Mouse (Mus musculus): ENCODE data around the gene Plcl2. TPM values are rescaled to one million over a fixed set of nuclear protein-coding genes. Genes with fewer than 3 reads are reported as not detected.

Plcl2 gene
- 10 to 100 TPM; 75.0 to 76.0 TPM for total RNA-seq (2021)
- long read RNA-seq, experiment 1, full-length matches to known transcripts = 72 of 93 reads
- long read RNA-seq, experiment 1, partial matches to known transcripts = 5 of 93 reads
- long read RNA-seq, experiment 1, other reads (novel, unspliced or antisense) = 16 of 93 reads
- long read RNA-seq, experiment 2, full-length matches to known transcripts = 51 of 76 reads
- long read RNA-seq, experiment 2, partial matches to known transcripts = 6 of 76 reads
- long read RNA-seq, experiment 2, other reads (novel, unspliced or antisense) = 19 of 76 reads

DNA sequence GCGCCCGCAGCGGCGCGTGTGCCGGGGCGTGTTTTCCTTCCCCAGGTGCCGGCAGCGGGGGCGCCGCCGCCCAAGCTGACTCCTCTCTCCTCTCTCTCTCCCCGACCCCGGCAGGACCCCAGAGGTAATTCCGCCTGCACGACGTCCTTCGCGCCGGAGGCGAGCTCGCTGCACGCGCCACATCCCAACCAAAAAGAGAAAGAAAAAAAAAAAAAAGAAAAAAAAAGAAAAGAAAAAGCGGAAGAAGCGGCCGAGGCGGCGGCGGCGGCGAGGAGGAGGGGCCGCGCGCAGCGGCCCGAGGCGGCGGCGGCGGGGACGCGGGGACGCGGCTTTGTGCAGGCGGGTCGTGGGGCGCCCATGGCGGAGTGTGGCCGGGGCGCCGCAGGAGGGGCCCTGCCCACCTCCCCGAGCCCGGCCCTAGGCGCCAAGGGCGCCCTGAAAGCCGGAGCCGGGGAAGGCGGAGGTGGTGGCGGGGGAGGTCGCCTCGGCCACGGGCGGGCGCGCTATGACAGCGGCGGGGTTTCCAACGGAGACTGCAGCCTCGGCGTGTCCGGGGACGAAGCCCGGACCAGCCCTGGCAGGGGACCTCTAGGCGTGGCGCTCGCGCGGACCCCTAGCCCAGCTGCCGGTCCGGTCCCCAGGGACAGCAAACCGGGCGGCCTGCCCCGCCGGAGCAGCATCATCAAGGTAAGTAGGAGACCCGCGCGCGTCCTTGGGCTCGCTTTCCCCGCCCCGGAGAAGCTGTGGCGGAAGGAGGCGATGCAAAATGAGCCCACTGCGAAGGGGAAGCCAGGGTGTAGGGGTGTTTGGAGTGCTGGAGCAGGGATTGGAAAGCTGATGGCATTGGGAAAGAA, at the start of gene Plcl2:
Plcl2 (plus strand) TSS at position 153 of the 854 bp plus-strand sequence.
- intact Hi-C loops (cut with DNase I) = loop anchor here (1.0 to 10.0 kb wide), 5 partner anchors 102 to 285 kb away; no protein-coding TSS in a partner anchor

DNA sequence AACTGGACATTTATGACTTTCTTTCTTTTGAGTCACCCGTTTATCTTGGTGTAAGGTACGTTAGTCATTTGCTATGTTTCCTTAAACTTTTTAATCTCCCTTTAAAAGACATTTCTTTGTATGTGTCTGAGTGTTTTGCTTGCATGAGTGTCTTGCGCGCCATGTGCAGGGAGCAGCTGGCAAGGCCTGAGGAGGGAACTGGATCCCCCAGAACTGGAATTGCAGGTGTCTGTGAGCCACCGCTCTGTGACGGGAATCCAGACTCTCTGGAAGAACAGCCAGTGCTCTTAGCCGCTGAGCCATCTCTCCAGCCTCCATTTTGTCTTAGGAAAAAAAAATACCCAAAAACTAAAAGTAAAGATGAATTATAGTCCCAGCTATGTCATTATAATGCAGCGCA, 48.9 kb upstream of the Plcl2 start:
- intact Hi-C loops (cut with DNase I) = no loop called here
- no peak for DNase-seq (ENCODE audit: low spot score in 2 of 2)

More for the DNA sequence above, at the start of gene Plcl2:
- DNase-seq (ENCODE audit: low spot score in 2 of 2) = peak; percentile 33 to 43

DNA sequence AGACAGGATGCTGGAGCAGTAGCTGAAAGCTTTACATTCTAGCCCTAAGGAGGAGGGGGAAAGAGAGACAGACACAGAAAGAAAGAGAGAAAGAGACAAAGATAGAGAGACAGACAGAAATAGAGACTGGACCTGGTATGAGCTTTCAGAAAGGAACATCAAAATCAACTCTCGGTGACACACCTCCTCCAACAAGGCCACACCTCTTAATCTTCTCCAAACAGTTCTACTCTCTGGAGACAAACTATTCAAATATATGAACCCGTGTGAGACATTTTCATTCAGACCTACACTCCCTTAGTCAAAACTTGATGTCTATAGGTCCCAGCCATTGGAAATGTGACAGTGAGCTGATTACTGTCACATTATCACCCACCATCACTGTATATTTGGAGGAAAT, 41.8 kb upstream of the Plcl2 start:
- intact Hi-C loops (cut with DNase I) = no loop called here
- DNase-seq (ENCODE audit: low spot score in 2 of 2) = no peak

DNA sequence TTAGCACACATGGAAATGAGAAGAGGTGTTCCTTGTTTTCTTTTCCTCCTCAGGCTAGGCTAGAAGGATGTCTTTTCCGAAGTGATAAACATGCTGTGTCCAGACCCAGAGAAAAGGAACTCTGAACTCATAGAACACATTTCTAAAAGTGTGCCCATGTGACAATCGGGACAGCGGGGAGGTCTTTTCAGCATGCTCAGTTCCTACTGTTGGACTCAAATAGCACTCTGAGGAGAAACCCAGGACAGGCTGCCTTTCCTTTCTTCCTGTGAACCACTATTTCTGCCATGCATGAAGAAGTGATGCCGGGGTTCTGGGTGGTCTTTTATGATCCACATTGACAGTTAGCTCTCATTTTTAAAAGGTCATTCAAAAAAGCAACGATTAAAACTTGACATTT, 40.1 kb upstream of the Plcl2 start:
- intact Hi-C loops (cut with DNase I) = no loop called here
- DNase-seq (ENCODE audit: low spot score in 2 of 2) = no peak

DNA sequence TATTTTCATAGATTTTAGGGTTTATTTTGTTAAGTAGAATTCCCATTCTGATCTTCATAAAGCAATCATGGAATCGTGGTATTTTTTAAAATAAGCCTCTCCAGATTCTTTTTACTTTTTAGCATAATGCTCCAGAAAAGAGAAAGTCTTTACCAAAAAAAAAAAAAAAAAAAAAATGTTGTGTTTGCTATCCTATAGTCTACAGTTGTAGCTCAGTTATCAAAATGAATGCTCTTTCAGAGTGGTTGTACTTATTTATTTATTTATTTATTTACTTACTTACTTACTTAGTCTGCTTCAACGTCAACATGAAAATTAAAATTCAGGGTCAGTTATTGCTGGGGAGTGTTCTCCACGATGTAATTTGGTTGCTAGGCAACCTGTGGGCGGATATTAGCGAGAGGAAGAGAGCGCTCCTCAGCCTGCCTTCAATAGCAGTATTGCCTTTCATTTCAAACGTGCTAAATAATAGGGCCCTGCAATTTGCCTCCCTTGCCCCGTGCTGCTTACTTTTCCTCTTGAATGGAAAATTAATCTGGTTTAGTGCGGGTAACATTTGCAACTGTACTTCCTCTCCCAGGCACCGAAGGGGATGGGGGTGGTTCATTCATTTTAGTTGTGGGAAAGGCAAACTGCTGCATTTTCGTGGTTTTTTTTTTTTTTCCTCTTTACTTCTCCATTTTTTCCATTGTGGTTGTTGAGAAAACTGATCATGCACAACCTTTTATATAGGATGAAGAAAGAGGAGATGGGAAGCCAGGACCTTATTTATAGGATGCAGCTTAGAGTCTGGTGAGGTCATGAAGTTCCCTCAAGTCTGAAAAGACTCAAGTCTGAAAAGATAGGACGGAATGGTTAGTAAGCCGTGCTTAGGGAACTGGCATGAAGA, 39.4 kb upstream of the Plcl2 start:
- DNase-seq (ENCODE audit: low spot score in 2 of 2) = peak; percentile 26 to 63
- intact Hi-C loops (cut with DNase I) = no loop called here

DNA sequence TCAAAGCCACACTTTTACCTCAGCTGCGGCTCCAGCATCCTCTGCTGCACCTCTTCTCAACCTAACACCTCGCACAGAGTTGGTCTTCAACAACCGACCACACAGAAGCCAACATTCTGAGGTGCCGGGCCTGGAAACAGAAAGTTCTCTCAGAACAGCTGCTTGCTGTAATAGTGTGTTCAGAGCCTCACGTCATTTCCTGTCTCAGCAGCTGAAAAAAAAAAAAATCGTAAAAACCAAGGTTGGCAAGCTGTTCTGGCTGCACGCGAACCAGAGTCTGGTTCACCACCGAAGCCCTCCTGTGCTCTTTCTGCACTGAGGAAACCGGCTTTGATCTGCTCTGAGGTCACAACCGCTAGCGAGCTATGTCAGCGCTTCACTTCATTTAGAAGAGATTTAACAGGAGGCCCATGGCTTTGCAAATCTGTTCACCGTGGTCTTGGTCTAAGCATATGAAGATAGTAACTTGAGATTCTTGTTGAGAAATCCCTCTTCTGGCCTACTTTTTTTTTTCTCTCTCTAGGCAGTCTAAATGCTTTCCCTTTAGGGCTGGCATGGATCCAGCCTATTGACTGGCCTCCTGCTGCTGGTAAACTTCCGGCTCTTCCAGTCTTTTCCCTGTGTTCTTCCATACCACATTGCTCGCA, 38.6 kb upstream of the Plcl2 start:
- DNase-seq (ENCODE audit: low spot score in 2 of 2) = peak; percentile 31 to 69
- intact Hi-C loops (cut with DNase I) = no loop called here

DNA sequence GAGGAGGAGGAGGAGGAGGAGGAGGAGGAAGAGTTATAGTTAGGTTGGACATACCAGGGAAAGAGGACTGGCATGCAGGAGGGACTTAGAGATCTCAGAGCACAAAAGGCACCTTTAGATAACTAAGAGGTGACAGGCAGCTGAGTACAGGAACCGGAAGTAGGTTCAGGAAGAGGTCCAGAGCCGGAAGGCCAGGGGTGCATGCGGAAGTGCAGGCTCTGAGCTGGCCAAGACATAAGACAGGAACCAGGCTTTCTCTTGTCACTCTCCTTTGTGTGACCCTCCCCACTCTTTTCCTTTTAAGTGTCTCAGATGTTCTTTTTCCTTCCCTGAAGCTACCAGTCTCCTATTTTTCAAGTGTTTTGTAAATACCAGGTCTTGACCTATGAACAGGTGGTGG, 38.0 kb upstream of the Plcl2 start:
- intact Hi-C loops (cut with DNase I) = no loop called here
- DNase-seq (ENCODE audit: low spot score in 2 of 2) = no peak

DNA sequence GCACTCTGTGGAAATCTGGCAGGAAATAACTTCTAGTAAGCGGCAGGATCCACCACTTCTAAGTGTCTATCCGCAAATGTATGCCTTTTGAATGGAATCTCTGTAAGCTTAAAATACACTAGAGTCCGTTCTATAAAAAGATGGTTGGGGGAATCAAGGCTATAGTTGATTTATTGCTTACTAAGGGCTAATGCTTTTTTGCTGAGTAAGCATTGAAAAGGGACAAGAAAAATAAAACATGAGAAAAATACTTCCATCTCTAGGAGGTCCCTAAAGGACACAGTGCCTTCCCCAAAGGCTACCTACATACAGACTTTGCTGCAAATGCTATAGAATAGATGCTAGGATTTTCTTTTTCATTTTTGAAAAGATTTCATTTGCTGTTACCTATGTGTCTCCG, 31.9 kb upstream of the Plcl2 start:
- DNase-seq (ENCODE audit: low spot score in 2 of 2) = no peak
- intact Hi-C loops (cut with DNase I) = no loop called here

DNA sequence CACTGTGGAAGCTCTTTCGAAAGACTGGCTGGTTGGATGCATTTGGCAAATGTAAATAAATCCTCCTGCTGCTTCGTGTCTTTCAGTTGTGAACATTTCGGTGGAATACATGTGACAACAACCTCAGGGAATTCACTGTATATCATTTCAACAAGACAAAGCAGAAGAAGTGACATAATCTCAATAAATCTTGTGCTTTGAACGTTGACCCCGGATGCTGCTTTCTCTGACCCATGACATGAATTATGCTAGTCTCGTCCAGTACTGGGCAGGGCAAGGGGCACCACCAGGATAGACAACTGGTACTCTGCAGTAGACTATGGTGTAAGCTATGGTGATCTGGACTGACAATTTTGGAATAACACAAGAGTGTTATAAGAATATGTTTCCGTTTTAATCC, 28.3 kb upstream of the Plcl2 start:
- DNase-seq (ENCODE audit: low spot score in 2 of 2) = no peak
- intact Hi-C loops (cut with DNase I) = no loop called here

DNA sequence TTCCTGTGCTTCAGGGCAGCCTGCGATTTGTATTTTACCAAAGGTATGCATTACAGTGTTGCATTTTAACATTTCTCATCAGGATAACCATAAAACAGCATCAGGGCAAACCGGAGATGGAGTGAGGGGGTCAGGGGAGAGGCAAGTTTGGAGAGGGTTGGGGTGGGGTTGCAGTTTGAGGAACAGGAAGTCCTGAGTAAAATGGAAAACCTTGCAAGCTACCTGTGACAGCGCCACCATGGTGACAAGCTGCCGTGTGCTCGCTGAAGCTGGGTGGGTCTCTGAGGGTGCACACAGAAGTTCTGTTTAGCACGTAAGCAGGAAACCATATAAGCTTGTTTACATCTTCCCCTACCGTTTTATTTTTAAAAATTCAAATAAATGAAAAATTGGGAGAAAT, 25.5 kb upstream of the Plcl2 start:
- DNase-seq (ENCODE audit: low spot score in 2 of 2) = no peak
- intact Hi-C loops (cut with DNase I) = no loop called here

DNA sequence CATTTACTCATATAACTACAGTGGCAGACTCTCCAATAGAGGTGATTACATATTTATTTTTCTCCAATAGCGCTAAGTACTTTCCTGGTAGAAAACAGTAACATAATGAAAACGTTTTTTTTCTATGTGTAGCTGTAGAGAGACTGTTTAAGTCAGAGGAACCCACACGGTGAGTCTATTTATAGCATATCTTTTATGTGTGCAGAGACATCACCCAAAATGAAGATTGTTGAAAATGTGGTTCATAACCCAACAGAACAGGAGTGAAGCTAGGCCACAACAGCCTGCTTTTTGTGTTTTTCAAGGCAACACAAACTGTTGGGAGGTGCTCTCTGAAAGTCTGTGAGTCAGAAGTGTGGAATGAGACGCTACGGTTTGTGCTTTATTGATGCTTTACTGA, 24.2 kb upstream of the Plcl2 start:
- intact Hi-C loops (cut with DNase I) = no loop called here
- no peak for DNase-seq (ENCODE audit: low spot score in 2 of 2)

DNA sequence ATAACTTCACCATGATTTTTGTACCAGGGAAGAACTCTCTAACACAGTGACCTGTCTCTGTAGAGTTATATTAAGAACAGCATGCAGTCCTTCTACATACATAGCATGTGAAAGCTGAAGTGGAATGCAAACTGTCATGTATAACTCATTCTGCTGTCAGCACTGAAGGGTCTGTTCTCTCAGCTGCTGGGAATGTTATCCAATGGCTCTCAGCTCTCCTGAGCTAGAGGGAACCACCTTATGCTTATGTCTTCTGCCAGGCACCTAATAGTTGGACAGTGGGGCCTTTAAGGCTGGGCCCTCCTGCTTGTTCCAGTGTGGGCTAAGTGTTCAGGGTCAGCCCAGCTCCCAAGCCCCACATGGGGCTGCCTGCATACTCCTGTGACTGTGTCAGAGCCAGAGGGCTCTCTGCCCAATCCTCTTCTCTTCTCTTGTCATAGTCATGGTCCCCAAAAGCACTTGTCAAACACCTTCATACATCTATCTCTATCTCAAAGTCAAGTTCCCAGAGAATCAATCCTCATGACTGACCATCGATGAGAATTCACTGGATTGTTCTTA, 22.1 kb upstream of the Plcl2 start:
- no peak for DNase-seq (ENCODE audit: low spot score in 2 of 2)
- intact Hi-C loops (cut with DNase I) = no loop called here

DNA sequence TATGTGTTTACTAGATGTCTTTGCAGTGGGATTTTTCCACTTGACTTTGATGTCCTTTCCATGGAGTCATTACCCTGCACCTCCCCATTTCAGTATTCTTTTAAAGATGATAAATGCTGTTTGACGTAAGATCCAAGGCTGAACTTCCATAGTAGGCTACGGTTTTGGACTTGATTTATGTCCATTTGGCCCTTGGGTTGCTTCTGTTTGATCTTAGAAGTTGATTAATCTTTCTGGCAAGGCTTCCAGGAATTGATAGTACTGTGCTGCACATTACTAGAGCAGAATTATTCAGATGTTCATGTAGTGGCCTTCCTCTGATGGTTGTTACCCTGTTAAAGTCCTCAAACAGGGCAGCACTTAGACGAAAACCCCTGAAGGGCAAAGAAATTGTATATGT, 21.5 kb upstream of the Plcl2 start:
- no peak for DNase-seq (ENCODE audit: low spot score in 2 of 2)
- intact Hi-C loops (cut with DNase I) = no loop called here

DNA sequence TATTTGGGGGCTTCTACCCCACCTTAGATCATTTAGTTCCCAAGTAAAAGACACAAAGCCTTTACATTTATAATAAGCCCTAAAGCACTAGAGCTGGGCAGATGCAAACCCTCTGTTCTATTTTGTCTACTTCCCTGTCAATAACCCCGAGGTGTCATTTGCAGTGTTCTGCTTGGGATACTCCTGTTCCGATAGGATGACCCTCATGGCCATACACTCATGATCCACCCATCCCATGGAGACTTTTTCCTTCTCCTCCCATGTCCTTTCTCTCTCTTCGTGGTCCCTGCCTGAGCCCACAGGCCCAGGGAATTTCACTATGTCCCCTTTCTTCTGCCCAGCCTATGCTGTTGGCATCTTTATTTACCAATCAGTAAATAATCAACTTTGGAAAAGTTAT, 20.8 kb upstream of the Plcl2 start:
- no peak for DNase-seq (ENCODE audit: low spot score in 2 of 2)
- intact Hi-C loops (cut with DNase I) = no loop called here

DNA sequence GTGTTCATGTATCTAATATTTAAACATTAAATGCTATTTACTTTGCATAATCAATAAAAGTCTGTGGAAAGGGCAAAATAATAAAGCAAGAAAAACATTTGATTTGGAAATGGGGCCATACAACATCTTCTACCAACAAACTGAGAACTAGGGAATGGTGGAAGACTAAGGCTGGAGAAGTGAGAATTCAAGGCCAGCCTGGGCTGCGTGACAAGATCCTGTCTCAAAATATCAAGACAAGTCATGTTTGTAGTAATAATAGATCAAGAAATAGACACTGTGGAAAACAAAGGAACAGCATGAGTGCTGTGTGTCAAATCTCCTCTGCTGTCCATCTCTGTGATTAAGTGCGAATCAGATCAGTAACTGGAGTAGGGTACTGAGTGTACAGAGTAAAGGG, 20.3 kb upstream of the Plcl2 start:
- intact Hi-C loops (cut with DNase I) = no loop called here
- DNase-seq (ENCODE audit: low spot score in 2 of 2) = no peak

DNA sequence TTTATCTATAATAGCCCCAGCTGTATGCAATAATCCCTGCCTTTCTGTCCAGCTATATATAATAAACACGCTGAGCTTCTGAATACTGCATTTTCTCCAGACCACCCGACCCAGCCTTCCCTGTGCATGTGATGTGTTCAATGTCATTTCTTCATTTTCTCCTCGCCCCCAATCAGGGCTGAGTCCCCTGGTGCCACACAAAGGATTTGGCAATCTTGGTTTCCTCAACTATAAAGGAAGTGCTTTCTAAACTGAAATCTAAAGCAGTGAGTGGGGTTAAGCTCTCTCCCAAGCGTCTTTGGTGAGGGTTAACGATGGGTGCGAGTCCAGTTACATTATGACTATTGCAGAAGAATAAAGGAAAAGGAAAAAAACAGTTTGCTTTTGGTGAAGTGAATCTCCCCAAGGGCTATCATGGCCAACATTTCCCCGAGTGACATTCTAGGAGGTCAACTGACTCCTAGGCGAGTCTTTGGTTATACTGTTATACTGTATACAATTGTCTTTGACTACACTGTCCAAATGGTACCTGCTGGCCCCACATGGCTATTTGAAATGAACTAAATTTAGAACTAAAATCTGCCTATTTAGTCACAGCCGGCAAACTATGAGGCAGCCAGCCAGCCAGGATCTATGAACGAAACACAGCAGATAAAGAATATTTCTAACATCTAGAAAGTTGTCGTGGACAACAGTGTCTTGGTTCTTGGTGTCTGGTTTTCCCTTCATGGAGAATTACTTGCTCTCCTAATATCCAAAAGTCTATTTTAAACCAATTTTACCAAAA, 18.4 kb upstream of the Plcl2 start:
- intact Hi-C loops (cut with DNase I) = no loop called here
- DNase-seq (ENCODE audit: low spot score in 2 of 2) = no peak

DNA sequence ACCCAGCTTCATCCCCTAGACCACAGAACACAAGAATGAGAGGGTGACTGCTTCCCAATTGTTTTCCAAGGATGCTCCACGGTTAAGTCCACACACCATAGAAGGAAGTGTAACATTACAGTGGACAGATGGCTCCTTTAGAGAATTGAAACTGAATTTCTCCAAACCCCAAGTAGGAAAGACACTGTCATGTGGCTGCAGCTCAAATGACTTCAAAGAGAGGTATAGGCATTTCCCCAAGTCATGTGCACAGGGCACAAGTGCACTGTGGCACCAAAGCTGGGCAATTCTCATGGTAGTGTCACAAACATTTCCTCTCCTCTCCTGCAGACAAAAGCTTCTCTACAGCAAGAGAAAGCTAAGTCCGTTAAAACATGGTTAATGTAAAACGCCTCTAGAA, 17.7 kb upstream of the Plcl2 start:
- intact Hi-C loops (cut with DNase I) = no loop called here
- no peak for DNase-seq (ENCODE audit: low spot score in 2 of 2)

DNA sequence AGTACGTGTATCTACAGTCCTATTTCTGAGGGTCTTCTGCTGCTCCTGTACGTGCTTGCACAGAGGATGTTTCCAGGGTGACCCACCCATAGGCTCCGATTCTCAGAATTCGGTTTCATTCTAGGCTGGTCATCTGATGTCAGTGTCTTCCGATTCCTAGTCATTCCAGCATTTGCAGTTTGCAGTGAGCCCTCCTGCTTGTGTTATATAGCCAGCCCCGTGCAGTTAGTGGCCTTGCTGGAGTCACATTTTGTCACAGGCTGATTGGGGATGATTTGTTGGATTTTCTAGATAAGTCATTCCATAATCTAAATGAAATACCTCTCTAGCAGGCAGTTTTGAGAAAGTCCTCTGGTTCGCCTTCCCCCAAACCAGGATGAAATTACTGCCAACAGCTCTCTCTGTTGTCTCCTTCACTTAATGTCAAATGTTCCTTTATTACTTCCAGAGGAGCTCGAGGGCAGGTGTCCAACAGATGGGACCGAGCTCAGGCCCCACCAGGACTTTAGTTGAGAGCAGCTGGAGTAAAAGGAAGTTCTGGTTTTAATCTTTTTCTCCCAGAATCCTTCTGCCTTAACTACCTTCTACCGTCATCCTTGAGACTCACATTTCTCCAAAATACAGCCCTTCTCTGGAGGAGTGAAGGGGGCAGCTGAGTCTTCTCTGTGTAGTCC, 13.8 kb upstream of the Plcl2 start:
- no peak for DNase-seq (ENCODE audit: low spot score in 2 of 2)
- intact Hi-C loops (cut with DNase I) = no loop called here
